ENCODE assay signal across 11 mouse cellular contexts in genomic region chr5:38097501-38098093, GRCm38 (mm10). TPM values are rescaled to one million over a fixed set of nuclear protein-coding genes. Genes with fewer than 3 reads are reported as not detected.
A peak's percentile ranks its signal among the peaks of the same experiment; 100 is the strongest.
DNase-seq lines count a peak whose midpoint lies in the region; ATAC-seq and TF ChIP-seq lines count a peak whose summit lies in the region.
"Had no signal": no experiment of that assay in that cellular context is flagged by ENCODE, and none has a peak within 500 bp of the region (broad histone marks: within the 10 kb centered on the region; RNA-seq: fewer than 3 reads in every experiment).

No protein-coding gene starts in this region.

- H3K27me3 ChIP-seq in embryonic facial prominence, embryonic 11.5 days (ENCODE audit: control insufficient read depth, insufficient read depth, low read length) = no peaks in the 10 kb centered on the region
- no peaks in the 10 kb centered on the region for H3K27me3 ChIP-seq in embryonic facial prominence, embryonic 10.5 days (replicated peaks; ENCODE audit: low read depth, poor library complexity, severe bottlenecking)
- H3K27me3 ChIP-seq in CH12.LX (replicated peaks) = no peaks in the 10 kb centered on the region

- H3K36me3 ChIP-seq in embryonic facial prominence, embryonic 11.5 days (replicated peaks; ENCODE audit: control insufficient read depth, insufficient read depth, low read depth, low read length) = no peaks in the 10 kb centered on the region
- H3K36me3 ChIP-seq in embryonic facial prominence, embryonic 10.5 days (replicated peaks) = no peaks in the 10 kb centered on the region
- H3K36me3 ChIP-seq in CH12.LX (replicated peaks in 1 of 2; ENCODE audit: control insufficient read depth in 1 of 2, insufficient read depth in 1 of 2, low read length in 1 of 2) = peaks cover 0 to 41% of the 10 kb centered on the region in 2 experiments

- no peaks in the 10 kb centered on the region for H3K9me3 ChIP-seq in embryonic facial prominence, embryonic 11.5 days (replicated peaks; ENCODE audit: control insufficient read depth, low read length)
- no peaks in the 10 kb centered on the region for H3K9me3 ChIP-seq in embryonic facial prominence, embryonic 10.5 days
- H3K9me3 ChIP-seq in CH12.LX (replicated peaks; ENCODE audit: low read length) = no peaks in the 10 kb centered on the region

- no peak for TF ChIP-seq POLR2A in CH12.LX (IDR thresholded peaks at IDR 0.05; ENCODE audit: low read depth, low read length)

- no peaks in the 10 kb centered on the region for H3K79me2 ChIP-seq in CH12.LX (replicated peaks; ENCODE audit: control insufficient read depth, extremely low read depth, insufficient read depth, poor library complexity, severe bottlenecking)

- peak; percentile 17 for TF ChIP-seq RAD21 in CH12.LX (IDR thresholded peaks at IDR 0.05; ENCODE audit: low read depth, low read length)

- DNase-seq in embryonic facial prominence, embryonic 11.5 days (ENCODE audit: low spot score) = peak; percentile 56
- no peak for DNase-seq in embryonic facial prominence, embryonic 10.5 days (ENCODE audit: low spot score)
- no peak for DNase-seq in layer of hippocampus, adult 2 months (ENCODE audit: low spot score in 2 of 2)
- no peak for DNase-seq in layer of hippocampus, postnatal 10 days (ENCODE audit: low spot score in 2 of 2)
- DNase-seq in CH12.LX (ENCODE audit: extremely low read depth) = no peak
- peak; percentile 42 to 67 for DNase-seq in cerebellum, postnatal 10 days
- no peak for DNase-seq in gastrocnemius, postnatal 4 days (ENCODE audit: low spot score in 2 of 2)
- DNase-seq: adrenal gland, postnatal 25 days; kidney, adult 8-10 months; right cerebral cortex, postnatal 14 days had no signal

- H3K27ac ChIP-seq in embryonic facial prominence, embryonic 11.5 days (replicated peaks; ENCODE audit: low read depth, low read length) = no peak overlapping the region
- H3K27ac ChIP-seq in embryonic facial prominence, embryonic 10.5 days (replicated peaks) = no peak overlapping the region
- H3K27ac ChIP-seq in layer of hippocampus, adult 2 months = no peak overlapping the region
- no peak overlapping the region for H3K27ac ChIP-seq in CH12.LX (ENCODE audit: insufficient read depth, low read depth)

- 67% methylated on average over 4 of the region's 4 CpGs for WGBS in embryonic facial prominence, embryonic 11.5 days
- WGBS in embryonic facial prominence, embryonic 10.5 days = 71% methylated on average over 4 of the region's 4 CpGs

- dilution Hi-C loops in CH12.LX (cut with MboI; ENCODE audit: extremely low pct_ligation_motif_present, extremely low pct_unique_long_range_greater_than_20kb, low sequenced_read_pairs) = no loop called here

- no peaks in the 10 kb centered on the region for H3K4me1 ChIP-seq in embryonic facial prominence, embryonic 11.5 days (ENCODE audit: control insufficient read depth, insufficient read depth, low read length)
- H3K4me1 ChIP-seq in embryonic facial prominence, embryonic 10.5 days = 0 out of 2 replicates have a peak, but pooled peaks cover 3% of the 10 kb centered on the region
- peaks cover 0 to 14% of the 10 kb centered on the region in 2 experiments; a peak in 2 of 4 replicates for H3K4me1 ChIP-seq in CH12.LX (ENCODE audit: control insufficient read depth in 1 of 2, insufficient read depth in 2 of 2)

- in situ Hi-C loops in CH12.LX (cut with MboI; ENCODE audit: low pct_ligation_motif_present, low pct_unique_long_range_greater_than_20kb, low sequenced_read_pairs) = loop anchor here (25.0 kb wide), 1 partner anchor 185 kb away; no protein-coding TSS in a partner anchor

- peak; percentile 79 for TF ChIP-seq CTCF in layer of hippocampus, adult 2 months (conservative IDR thresholded peaks at IDR 0.05)
- peak; percentile 18 to 60; a peak in 2 of 4 replicates for TF ChIP-seq CTCF in CH12.LX (conservative IDR thresholded peaks at IDR 0.05 in 1 of 2, IDR thresholded peaks at IDR 0.05 in 1 of 2; ENCODE audit: low read depth in 2 of 2, low read length in 2 of 2)

- TF ChIP-seq EP300 in CH12.LX (IDR thresholded peaks at IDR 0.05; ENCODE audit: low read length) = no peak

- no peak overlapping the region for H3K4me2 ChIP-seq in embryonic facial prominence, embryonic 11.5 days (ENCODE audit: low read depth, low read length)
- H3K4me2 ChIP-seq in CH12.LX (ENCODE audit: insufficient read depth, low read depth, poor library complexity, severe bottlenecking) = no peak overlapping the region

- H3K9ac ChIP-seq in embryonic facial prominence, embryonic 11.5 days (replicated peaks; ENCODE audit: low read length) = no peak overlapping the region
- no peak overlapping the region for H3K9ac ChIP-seq in CH12.LX (ENCODE audit: insufficient read depth, low read depth)

- no peak for ATAC-seq in embryonic facial prominence, embryonic 11.5 days (replicated peaks; ENCODE audit: insufficient number of reproducible peaks, low FRiP score, low TSS enrichment, low read depth)
- no peak for ATAC-seq in megakaryocyte-erythroid progenitor cell, adult 5-6 weeks (replicated peaks; ENCODE audit: low FRiP score, low TSS enrichment, poor library complexity, severe bottlenecking)

- H3K4me3 ChIP-seq in embryonic facial prominence, embryonic 11.5 days (ENCODE audit: low read depth, low read length) = no peak overlapping the region
- no peak overlapping the region for H3K4me3 ChIP-seq in embryonic facial prominence, embryonic 10.5 days
- H3K4me3 ChIP-seq in layer of hippocampus, adult 2 months = no peak overlapping the region
- no peak overlapping the region for H3K4me3 ChIP-seq in CH12.LX (replicated peaks in 1 of 3; ENCODE audit: low read depth in 2 of 3, low read length in 2 of 3, poor library complexity in 1 of 3)

TF ChIP-seq in CH12.LX, 34 proteins besides CTCF, POLR2A, EP300 and RAD21:
- TF ChIP-seq ZMIZ1 (IDR thresholded peaks at IDR 0.05; ENCODE audit: low read depth, low read length) = no peak
- peak; percentile 41 for TF ChIP-seq SMC3 (IDR thresholded peaks at IDR 0.05; ENCODE audit: low read depth, low read length)
- no peak for TF ChIP-seq POLR2AphosphoS2 (IDR thresholded peaks at IDR 0.05; ENCODE audit: low read depth, low read length)
- no peak for TF ChIP-seq MYC (IDR thresholded peaks at IDR 0.05; ENCODE audit: low read depth, low read length)

RNA-seq across cellular contexts. Expression of gene Stx18, which starts 59.1 kb away (rescaled TPM):
- 65.1 and 71.4 TPM in 2 replicates for polyA plus RNA-seq in embryonic facial prominence, embryonic 11.5 days (2014; fragmentation: Nextera tagmentation; extraction: Ambion mirVana)
- polyA plus RNA-seq in embryonic facial prominence, embryonic 10.5 days (2016; fragmentation: Nextera tagmentation; extraction: Ambion mirVana) = 54.8 and 55.8 TPM in 2 replicates
- total RNA-seq in layer of hippocampus, adult 2 months (2021) = 10 to 100 TPM; 35.8 to 36.1 TPM
- 10 to 100 TPM; 33.3 to 34.1 TPM for total RNA-seq in layer of hippocampus, postnatal 10 days (2021)
- 28.7 and 29.4 TPM in 2 replicates for total RNA-seq in CH12.LX (2012; rRNA removed)
- total RNA-seq in CH12.LX (2014; rRNA removed) = 26.3 and 31.1 TPM in 2 replicates
- 35.8 and 40.0 TPM in 2 replicates for polyA plus RNA-seq in CH12.LX (2012; ENCODE audit: insufficient read length, low read depth)
- 10 to 100 TPM; 21.9 to 24.9 TPM for total RNA-seq in gastrocnemius, postnatal 4 days (2021)
- 16.6 and 24.0 TPM in 2 replicates for total RNA-seq in megakaryocyte-erythroid progenitor cell, adult 5-6 weeks (2014; fragmentation: Nextera tagmentation)
- 26.9 and 31.5 TPM in 2 replicates for total RNA-seq in megakaryocyte-erythroid progenitor cell, adult 5-6 weeks (2017)

Comparison
In these comparisons a context has a peak if more than half of its experiments do, and no peak if none do; other contexts are left out.
1. DNase-seq: peak in embryonic facial prominence, embryonic 11.5 days (single experiment) and cerebellum, postnatal 10 days (2 of 2); none in embryonic facial prominence, embryonic 10.5 days (single experiment), layer of hippocampus, adult 2 months (0 of 2), layer of hippocampus, postnatal 10 days (0 of 2), CH12.LX (single experiment) and gastrocnemius, postnatal 4 days (0 of 2).